Mouse (Mus musculus): ENCODE data around the gene Fermt2. TPM values are rescaled to one million over a fixed set of nuclear protein-coding genes. Genes with fewer than 3 reads are reported as not detected.

Gene Fermt2
- polyA plus RNA-seq, 1 experiment from 2014 or later = 74.3 TPM

DNA sequence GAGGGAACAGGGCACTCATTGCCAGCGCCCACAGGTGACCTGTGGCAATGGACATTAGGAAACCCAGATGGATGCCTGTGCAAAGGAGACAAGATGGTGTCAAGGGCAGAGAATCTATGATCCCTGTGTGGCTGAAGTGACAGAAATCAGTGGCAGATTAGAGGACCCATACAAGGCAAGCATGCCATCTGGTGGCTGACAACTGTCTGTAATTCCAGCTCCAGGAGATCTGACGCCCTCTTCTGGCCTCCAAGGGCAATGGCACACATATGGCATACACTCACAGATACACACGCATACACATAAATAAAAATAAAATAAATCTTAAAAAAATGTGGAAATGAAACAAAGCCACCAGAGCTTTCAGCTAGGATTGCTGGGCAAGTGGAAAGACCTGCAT is 18.2 kb upstream of the Fermt2 start:
- 67% methylated on average over 3 of the region's 3 CpGs for WGBS
- Histone ChIP-seq H3K4me3 (no peak overlapping the region), H3K4me1 (replicated peaks) (no peaks in the 10 kb centered on the region), H3K36me3 (no peaks in the 10 kb centered on the region), H3K9me3 (no peaks in the 10 kb centered on the region), H3K27ac (no peak overlapping the region), H3K27me3 (ENCODE audit: insufficient read depth, poor library complexity, severe bottlenecking) (no peaks in the 10 kb centered on the region)
- no peak for DNase-seq (ENCODE audit: low spot score)

- H3K4me1 ChIP-seq (replicated peaks) = peaks cover 3% of the 10 kb centered on the region; the same call in 1 of the 2 replicates
- DNase-seq (ENCODE audit: low spot score) = no peak
Observed at GRCm38 (mm10) chr14:45544905-45545304, 15.0 kb upstream of the Fermt2 start.

DNA sequence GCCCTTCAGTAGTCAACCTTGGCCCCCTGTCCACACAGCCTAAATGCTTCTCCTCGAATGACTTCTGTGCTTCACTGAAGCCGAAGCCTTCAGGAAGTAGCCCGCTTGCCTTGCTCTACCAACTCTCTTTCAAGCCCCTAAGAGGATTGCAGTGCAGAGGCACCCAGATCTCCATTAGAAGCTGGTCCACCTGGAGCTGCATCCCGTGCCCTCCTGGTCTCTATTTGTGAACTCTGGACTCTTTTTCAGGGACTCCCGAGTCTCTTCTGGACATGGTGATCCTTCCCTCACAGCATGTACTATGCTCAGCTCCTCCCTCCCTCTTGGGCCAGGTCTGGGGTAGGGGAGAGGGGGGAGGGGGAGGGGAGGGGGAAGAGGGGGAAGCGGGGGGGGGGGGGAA is 14.1 kb upstream of the Fermt2 start:
- Histone ChIP-seq H3K9me3 (no peaks in the 10 kb centered on the region), H3K27me3 (ENCODE audit: insufficient read depth, poor library complexity, severe bottlenecking) (no peaks in the 10 kb centered on the region), H3K27ac (no peak overlapping the region), H3K4me3 (no peak overlapping the region), H3K4me1 (replicated peaks) (peaks cover 8% of the 10 kb centered on the region; the same call in 1 of the 2 replicates), H3K36me3 (no peaks in the 10 kb centered on the region)
- no peak for DNase-seq (ENCODE audit: low spot score)
- WGBS = 80% methylated on average over 5 of the region's 6 CpGs

More at GRCm38 (mm10) chr14:45544905-45545304, 15.0 kb upstream of the Fermt2 start:
- 90% methylated on average over 7 of the region's 7 CpGs for WGBS
- no peak overlapping the region for H3K4me3 ChIP-seq
- no peaks in the 10 kb centered on the region for H3K36me3 ChIP-seq
- no peak overlapping the region for H3K27ac ChIP-seq
- no peaks in the 10 kb centered on the region for H3K27me3 ChIP-seq (ENCODE audit: insufficient read depth, poor library complexity, severe bottlenecking)
- no peaks in the 10 kb centered on the region for H3K9me3 ChIP-seq

GRCm38 (mm10) chr14:45539659-45540468 is 9.9 kb upstream of the Fermt2 start:
- H3K4me3 ChIP-seq = no peak overlapping the region
- peaks cover 8% of the 10 kb centered on the region; the same call in 1 of the 2 replicates for H3K4me1 ChIP-seq (replicated peaks)
- H3K36me3 ChIP-seq = no peaks in the 10 kb centered on the region
- peak overlapping the region; percentile 84 for H3K27ac ChIP-seq
- H3K9me3 ChIP-seq = no peaks in the 10 kb centered on the region
- WGBS = 43% methylated on average over 12 of the region's 12 CpGs
- peak; percentile 69 for DNase-seq (ENCODE audit: low spot score)
- no peaks in the 10 kb centered on the region for H3K27me3 ChIP-seq (ENCODE audit: insufficient read depth, poor library complexity, severe bottlenecking)

GRCm38 (mm10) chr14:45530364-45531345 is 737 bp upstream of the Fermt2 start:
- no peak for DNase-seq (ENCODE audit: low spot score)

DNA sequence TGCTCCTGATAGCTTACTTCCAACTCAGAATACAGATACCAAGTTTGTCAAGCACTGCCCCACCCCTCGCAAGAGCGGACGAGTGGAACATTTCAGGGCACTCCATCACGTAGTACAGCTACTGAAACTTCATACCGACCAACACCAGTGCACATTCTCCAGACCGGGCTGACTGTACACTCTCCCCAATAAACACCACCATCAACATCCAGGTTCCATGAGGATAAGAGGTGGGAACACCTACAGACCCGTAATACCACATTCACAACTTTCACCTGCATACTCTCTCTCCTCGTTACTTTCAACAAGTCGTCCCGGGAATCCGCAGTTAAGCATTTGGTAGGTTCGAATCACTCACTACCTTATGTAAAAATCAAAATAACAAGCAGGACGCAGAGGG is 1.1 kb downstream of the Fermt2 start:
- 0% methylated on average over 13 of the region's 13 CpGs for WGBS
- peaks cover 3% of the 10 kb centered on the region; the same call in 1 of the 2 replicates for H3K36me3 ChIP-seq
- peak overlapping the region; percentile 82 for H3K4me3 ChIP-seq
- no peaks in the 10 kb centered on the region for H3K9me3 ChIP-seq
- peaks cover 39% of the 10 kb centered on the region for H3K4me1 ChIP-seq (replicated peaks)
- no peaks in the 10 kb centered on the region for H3K27me3 ChIP-seq (ENCODE audit: insufficient read depth, poor library complexity, severe bottlenecking)
- peak; percentile 24 for DNase-seq (ENCODE audit: low spot score)
- H3K27ac ChIP-seq = peak overlapping the region; percentile 97

More at GRCm38 (mm10) chr14:45530364-45531345, 737 bp upstream of the Fermt2 start:
- no peaks in the 10 kb centered on the region for H3K27me3 ChIP-seq (ENCODE audit: insufficient read depth, poor library complexity, severe bottlenecking)
- peaks cover 39% of the 10 kb centered on the region for H3K4me1 ChIP-seq (replicated peaks)
- no peaks in the 10 kb centered on the region for H3K9me3 ChIP-seq
- peak overlapping the region; percentile 97 for H3K27ac ChIP-seq
- no peaks in the 10 kb centered on the region for H3K36me3 ChIP-seq
- peak overlapping the region; percentile 82 for H3K4me3 ChIP-seq
- under 1% methylated on average over 37 of the region's 37 CpGs for WGBS

DNA sequence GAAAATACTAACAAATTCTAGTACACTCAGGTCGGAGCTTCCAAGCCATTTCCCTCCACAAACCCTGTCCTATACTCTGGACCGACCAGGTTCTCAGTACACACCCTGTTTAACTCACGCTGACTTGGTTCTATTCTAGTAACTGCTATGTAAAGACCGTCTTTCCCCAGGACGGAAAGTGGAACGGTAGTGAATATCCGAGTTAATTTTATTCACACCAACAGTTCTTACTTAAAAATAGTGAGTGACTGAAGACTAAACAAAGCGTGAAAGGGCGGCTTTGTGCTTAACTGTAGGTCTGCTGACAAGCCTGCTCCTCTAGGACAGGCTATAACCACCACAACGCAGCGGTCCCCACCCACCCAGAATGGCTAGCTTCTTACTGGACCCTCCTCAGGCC is 14.1 kb downstream of the Fermt2 start:
- Histone ChIP-seq H3K36me3 (peaks cover 31% of the 10 kb centered on the region), H3K27me3 (ENCODE audit: insufficient read depth, poor library complexity, severe bottlenecking) (no peaks in the 10 kb centered on the region), H3K4me1 (replicated peaks) (peaks cover 21% of the 10 kb centered on the region; the same call in 1 of the 2 replicates), H3K9me3 (no peaks in the 10 kb centered on the region), H3K27ac (no peak overlapping the region), H3K4me3 (no peak overlapping the region)
- 85% methylated on average over 11 of the region's 11 CpGs for WGBS
- DNase-seq (ENCODE audit: low spot score) = no peak

DNA sequence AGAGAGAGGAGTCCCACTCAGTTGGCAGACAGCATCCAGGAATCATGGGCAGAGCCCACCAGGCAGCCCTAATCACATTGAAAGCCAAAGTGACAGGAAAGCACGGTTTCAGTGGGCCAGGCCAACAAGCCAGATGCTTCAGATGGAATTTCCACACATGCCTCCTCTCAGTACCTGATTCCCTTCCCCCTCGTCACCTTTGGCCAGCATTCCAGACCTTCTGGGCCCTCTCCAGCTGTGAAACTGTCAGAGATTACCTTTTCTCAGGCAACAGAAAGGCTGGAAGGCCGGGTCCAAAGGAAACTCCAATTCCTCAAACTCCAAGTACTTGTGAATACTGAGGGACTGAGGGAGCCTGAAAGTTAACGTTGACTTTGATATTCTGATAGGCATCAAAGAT is 19.1 kb downstream of the Fermt2 start:
- H3K4me3 ChIP-seq = no peak overlapping the region
- 55% methylated on average over 4 of the region's 4 CpGs for WGBS
- H3K27ac ChIP-seq = no peak overlapping the region

DNA sequence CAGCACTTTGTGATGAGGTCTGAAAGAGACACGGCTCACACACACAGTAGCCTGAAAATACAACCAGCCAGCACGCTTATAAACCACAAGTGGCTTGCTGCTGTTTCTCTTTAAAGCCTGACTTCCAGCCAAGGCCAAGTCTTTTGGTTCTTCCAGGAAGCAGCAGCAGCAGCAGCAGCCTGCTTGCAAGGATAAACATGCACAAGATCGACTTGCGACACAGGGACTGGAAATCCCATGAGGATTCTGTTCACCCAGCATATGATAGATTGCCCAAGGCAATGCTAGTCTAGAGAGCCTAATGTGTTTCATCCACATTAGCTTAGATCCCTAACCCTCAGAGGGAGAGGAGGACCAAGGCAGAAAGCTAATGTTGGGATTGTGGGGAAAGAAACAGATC is 22.0 kb downstream of the Fermt2 start:
- H3K27me3 ChIP-seq (ENCODE audit: insufficient read depth, poor library complexity, severe bottlenecking) = no peaks in the 10 kb centered on the region
- 67% methylated on average over 4 of the region's 4 CpGs for WGBS
- peaks cover 35% of the 10 kb centered on the region for H3K4me1 ChIP-seq (replicated peaks)
- H3K27ac ChIP-seq = peak overlapping the region; percentile 64
- no peak overlapping the region for H3K4me3 ChIP-seq
- peaks cover 41% of the 10 kb centered on the region for H3K36me3 ChIP-seq
- no peak for DNase-seq (ENCODE audit: low spot score)
- H3K9me3 ChIP-seq = no peaks in the 10 kb centered on the region

More for the DNA sequence above, 19.1 kb downstream of the Fermt2 start:
- H3K9me3 ChIP-seq = no peaks in the 10 kb centered on the region
- no peaks in the 10 kb centered on the region for H3K27me3 ChIP-seq (ENCODE audit: insufficient read depth, poor library complexity, severe bottlenecking)
- H3K36me3 ChIP-seq = peaks cover 25% of the 10 kb centered on the region
- no peak for DNase-seq (ENCODE audit: low spot score)
- H3K4me1 ChIP-seq (replicated peaks) = peaks cover 46% of the 10 kb centered on the region

DNA sequence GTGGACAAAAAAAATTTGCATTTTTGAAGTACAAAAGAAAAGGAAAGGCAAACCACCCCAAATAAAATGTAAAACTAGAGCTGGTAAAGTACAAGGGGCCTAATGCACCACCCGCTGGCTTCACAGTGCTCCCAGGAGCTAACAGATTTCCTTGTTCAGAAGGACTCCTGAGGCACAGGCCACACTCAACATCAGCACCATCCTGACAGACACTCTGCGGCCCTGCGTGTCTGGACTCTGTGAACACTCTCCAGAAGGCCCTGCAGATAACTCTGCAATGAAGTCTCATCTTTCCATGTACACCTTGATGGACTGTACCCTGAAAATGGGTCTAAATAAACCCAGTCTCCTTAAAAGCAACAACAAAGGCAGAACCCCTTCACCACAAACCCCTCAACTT is 22.5 kb downstream of the Fermt2 start:
- Histone ChIP-seq H3K9me3 (no peaks in the 10 kb centered on the region), H3K4me1 (replicated peaks) (peaks cover 35% of the 10 kb centered on the region), H3K27me3 (ENCODE audit: insufficient read depth, poor library complexity, severe bottlenecking) (no peaks in the 10 kb centered on the region), H3K36me3 (peaks cover 41% of the 10 kb centered on the region), H3K27ac (peak overlapping the region; percentile 64), H3K4me3 (no peak overlapping the region)
- 66% methylated on average over 3 of the region's 3 CpGs for WGBS
- DNase-seq (ENCODE audit: low spot score) = no peak

DNA sequence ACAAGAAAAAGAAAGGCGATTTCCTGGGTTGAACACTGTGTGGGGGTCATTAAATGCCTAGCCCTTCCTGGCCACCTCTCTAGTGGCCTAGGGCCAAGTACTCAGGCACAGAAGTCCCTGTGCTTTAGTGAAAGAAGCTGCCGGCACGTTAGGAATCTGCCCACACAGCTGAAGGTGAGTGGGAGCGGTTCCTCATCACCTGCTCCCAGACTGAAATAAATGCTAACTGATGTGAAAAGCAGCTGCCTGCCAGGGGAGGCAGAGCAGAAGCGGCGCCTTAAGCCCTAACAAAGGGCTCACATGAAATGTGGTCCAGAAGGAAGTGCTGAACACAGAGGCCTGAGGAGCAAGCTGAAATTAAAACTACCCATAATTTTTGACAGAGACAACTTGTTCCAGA is 22.9 kb downstream of the Fermt2 start:
- 37% methylated on average over 6 of the region's 6 CpGs for WGBS
- peaks cover 43% of the 10 kb centered on the region for H3K36me3 ChIP-seq
- H3K9me3 ChIP-seq = no peaks in the 10 kb centered on the region
- no peak overlapping the region for H3K4me3 ChIP-seq
- H3K27ac ChIP-seq = peak overlapping the region; percentile 64
- H3K4me1 ChIP-seq (replicated peaks) = peaks cover 35% of the 10 kb centered on the region
- H3K27me3 ChIP-seq (ENCODE audit: insufficient read depth, poor library complexity, severe bottlenecking) = no peaks in the 10 kb centered on the region
- DNase-seq (ENCODE audit: low spot score) = no peak

DNA sequence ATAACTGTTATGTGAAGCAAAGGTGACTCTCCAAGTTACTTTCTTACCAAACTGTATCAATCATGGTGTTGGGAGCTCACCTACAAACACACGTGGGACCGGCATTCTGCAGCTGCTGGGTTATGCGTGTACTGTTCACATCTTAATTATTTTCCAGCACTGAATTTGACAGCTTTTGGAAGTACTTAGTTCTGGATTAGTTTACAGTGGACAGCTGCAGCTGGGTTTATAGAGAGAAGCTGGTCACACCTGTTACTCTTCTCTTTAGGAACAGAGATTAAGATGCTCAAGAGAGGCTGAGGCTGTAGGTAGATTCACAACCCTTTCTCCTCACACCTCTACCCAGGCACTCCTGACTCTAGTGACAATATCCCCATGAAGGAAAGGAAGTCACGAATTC is 23.8 kb downstream of the Fermt2 start:
- peaks cover 43% of the 10 kb centered on the region for H3K36me3 ChIP-seq
- peaks cover 32% of the 10 kb centered on the region for H3K4me1 ChIP-seq (replicated peaks)
- no peak overlapping the region for H3K4me3 ChIP-seq
- no peak for DNase-seq (ENCODE audit: low spot score)
- H3K9me3 ChIP-seq = no peaks in the 10 kb centered on the region
- 90% methylated on average over 4 of the region's 4 CpGs for WGBS
- no peaks in the 10 kb centered on the region for H3K27me3 ChIP-seq (ENCODE audit: insufficient read depth, poor library complexity, severe bottlenecking)
- H3K27ac ChIP-seq = no peak overlapping the region
